Mouse (Mus musculus): Measurements from ENCODE around the gene Kpna4.

- no peak for TF ChIP-seq CTCF (IDR thresholded peaks at IDR 0.05; ENCODE audit: control insufficient read depth, insufficient read depth, insufficient read length)
- TF ChIP-seq FOSL1 (IDR thresholded peaks at IDR 0.05; ENCODE audit: insufficient read depth, low read length, poor library complexity, severe bottlenecking), result no peak
- TF ChIP-seq USF1 (IDR thresholded peaks at IDR 0.05; ENCODE audit: low read depth), result no peak
- TF ChIP-seq MAX (IDR thresholded peaks at IDR 0.05), result no peak
- no peak for TF ChIP-seq MYOG (IDR thresholded peaks at IDR 0.05; ENCODE audit: control insufficient read depth, extremely low read depth, insufficient read length)
These were observed 109.7 kb downstream of the Kpna4 start for GRCm38 (mm10) chr3:69017181-69017580.
